Mouse (Mus musculus) myocyte (in vitro differentiated cells): ENCODE results near the gene Usp36. TPM values are rescaled to one million over a fixed set of nuclear protein-coding genes. Genes with fewer than 3 reads are reported as not detected.

Experiments
- H3K27me3 ChIP-seq: one replicate; pipeline ENCODE4 v1.6.1; 2011; ENCODE audit not compliant: control insufficient read depth, insufficient read depth, insufficient read length
- H3K36me3 ChIP-seq: one replicate; pipeline ENCODE4 v1.6.1; 2011; ENCODE audit not compliant: control insufficient read depth, insufficient read depth
- H3K4me2 ChIP-seq: one replicate; pipeline ENCODE4 v1.6.1; 2011; ENCODE audit warnings: low read depth, control low read depth
- H3K4me3 ChIP-seq: one replicate; pipeline ENCODE4 v1.5.1; 2011; ENCODE audit warnings: mild to moderate bottlenecking, control low read depth, moderate library complexity
- H3K79me2 ChIP-seq: one replicate; pipeline ENCODE4 v1.6.1; 2011; ENCODE audit not compliant: control insufficient read depth, insufficient read depth
- H3ac ChIP-seq: one replicate; pipeline ENCODE4 v1.6.1; 2011; ENCODE audit not compliant: control insufficient read depth, insufficient read length
- CEBPB ChIP-seq: IDR thresholded peaks from 2 replicates; pipeline ENCODE4 v1.6.1; 2011; ENCODE audit warnings: mild to moderate bottlenecking, moderate library complexity; ENCODE audit not compliant: poor library complexity, insufficient read depth, severe bottlenecking
- E2F4 ChIP-seq: IDR thresholded peaks from one replicate; pipeline ENCODE4 v1.6.1; 2011; ENCODE audit warnings: mild to moderate bottlenecking, control low read depth, moderate library complexity; ENCODE audit not compliant: insufficient read depth
- MAX ChIP-seq: IDR thresholded peaks from one replicate; pipeline ENCODE4 v1.6.1; 2011; ENCODE audit warnings: low read depth, mild to moderate bottlenecking, control low read depth
- MYOD1 ChIP-seq, 3 experiments: IDR thresholded peaks; one replicate each; pipeline ENCODE4 v1.6.1; 2011; ENCODE audit warnings: control low read depth in 2 of 3, low read depth in 2 of 3, mild to moderate bottlenecking in 2 of 3, moderate library complexity in 1 of 3; ENCODE audit not compliant: insufficient read length in 2 of 3, control insufficient read depth in 1 of 3
- MYOG ChIP-seq, 3 experiments: IDR thresholded peaks; one replicate each; pipeline ENCODE4 v1.6.1; 2011; ENCODE audit warnings: control low read depth in 2 of 3, low read depth in 2 of 3, mild to moderate bottlenecking in 2 of 3; ENCODE audit not compliant: insufficient read length in 2 of 3, control insufficient read depth in 1 of 3, insufficient read depth in 1 of 3
- POLR2A ChIP-seq: IDR thresholded peaks from one replicate; pipeline ENCODE4 v1.6.1; 2011; ENCODE audit warnings: low read depth, mild to moderate bottlenecking, control low read depth, moderate library complexity; ENCODE audit not compliant: insufficient read length
- POLR2AphosphoS2 ChIP-seq: IDR thresholded peaks from one replicate; pipeline ENCODE4 v1.6.1; 2011; ENCODE audit warnings: low read depth, control low read depth; ENCODE audit not compliant: insufficient read length
- REST ChIP-seq: IDR thresholded peaks from one replicate; pipeline ENCODE4 v1.6.1; 2011; ENCODE audit warnings: mild to moderate bottlenecking, control low read depth, moderate library complexity; ENCODE audit not compliant: insufficient read depth, insufficient read length
- SRF ChIP-seq: IDR thresholded peaks from one replicate; pipeline ENCODE4 v1.6.1; 2011; ENCODE audit warnings: low read depth; ENCODE audit not compliant: control insufficient read depth, insufficient read length
- TCF12 ChIP-seq: IDR thresholded peaks from one replicate; pipeline ENCODE4 v1.6.1; 2011; ENCODE audit warnings: mild to moderate bottlenecking, control low read depth; ENCODE audit not compliant: poor library complexity, insufficient read depth, severe bottlenecking
- TCF3 ChIP-seq: IDR thresholded peaks from one replicate; pipeline ENCODE4 v1.6.1; 2011; ENCODE audit warnings: low read depth, control low read depth; ENCODE audit not compliant: insufficient read length
- USF1 ChIP-seq: IDR thresholded peaks from one replicate; pipeline ENCODE4 v1.6.1; 2011; ENCODE audit warnings: low read depth, mild to moderate bottlenecking, control low read depth, moderate library complexity
- polyA plus RNA-seq: library from polyadenylated mRNA; unstranded; fragments of >200 nt; fragmentation: generic; extraction: Trizol; gene quantifications from one replicate; pipeline ENCODE4 v1.2.1, GENCODE M21; 2012; ENCODE audit warnings: missing spikeins

The Usp36 gene
- polyA plus RNA-seq, 1 experiment = 19.5 TPM

GRCm38 (mm10) chr11:118225056-118225836 is 64.8 kb downstream of the Usp36 start:
- Histone ChIP-seq H3K27me3 (no peaks in the 10 kb centered on the region), H3K36me3 (no peaks in the 10 kb centered on the region), H3K4me2 (no peak overlapping the region), H3ac (no peak overlapping the region), H3K4me3 (no peak overlapping the region), H3K79me2 (peaks cover 20% of the 10 kb centered on the region)
- TF ChIP-seq CEBPB (no peak), POLR2A (no peak), MAX (no peak), USF1 (no peak), E2F4 (no peak), TCF3 (no peak), MYOD1 (IDR thresholded peaks at IDR 0.05; ENCODE audit: control insufficient read depth in 1 of 3, insufficient read length in 2 of 3, low read depth in 2 of 3) (peak in 2 of 3 experiments; percentile 25 to 72), MYOG (IDR thresholded peaks at IDR 0.05; ENCODE audit: control insufficient read depth in 1 of 3, insufficient read depth in 1 of 3, insufficient read length in 2 of 3, low read depth in 2 of 3) (peak in 1 of 3 experiments; percentile 65), SRF (no peak)

GRCm38 (mm10) chr11:118223416-118224067 is 66.5 kb downstream of the Usp36 start:
- peaks cover 8% of the 10 kb centered on the region for H3K79me2 ChIP-seq
- no peak overlapping the region for H3K4me2 ChIP-seq
- TF ChIP-seq POLR2AphosphoS2 (no peak), MAX (no peak), POLR2A (no peak), E2F4 (no peak), SRF (no peak), MYOD1 (IDR thresholded peaks at IDR 0.05; ENCODE audit: control insufficient read depth in 1 of 3, insufficient read length in 2 of 3, low read depth in 2 of 3) (no peak), REST (no peak), USF1 (no peak), CEBPB (no peak), MYOG (IDR thresholded peaks at IDR 0.05; ENCODE audit: control insufficient read depth in 1 of 3, insufficient read depth in 1 of 3, insufficient read length in 2 of 3, low read depth in 2 of 3) (no peak), TCF12 (no peak), TCF3 (no peak)
- no peak overlapping the region for H3K4me3 ChIP-seq
- H3K36me3 ChIP-seq = no peaks in the 10 kb centered on the region
- no peak overlapping the region for H3ac ChIP-seq
- no peaks in the 10 kb centered on the region for H3K27me3 ChIP-seq

GRCm38 (mm10) chr11:118222917-118223316 is 67.1 kb downstream of the Usp36 start:
- H3K36me3 ChIP-seq = no peaks in the 10 kb centered on the region
- no peak overlapping the region for H3K4me3 ChIP-seq
- no peaks in the 10 kb centered on the region for H3K27me3 ChIP-seq
- H3ac ChIP-seq = no peak overlapping the region
- no peak overlapping the region for H3K4me2 ChIP-seq
- TF ChIP-seq POLR2AphosphoS2 = no peak
- no peak for TF ChIP-seq CEBPB
- TF ChIP-seq POLR2A = no peak
- TF ChIP-seq E2F4 = no peak
- TF ChIP-seq SRF = no peak
- no peak for TF ChIP-seq TCF3
- TF ChIP-seq MYOD1 (IDR thresholded peaks at IDR 0.05; ENCODE audit: control insufficient read depth in 1 of 3, insufficient read length in 2 of 3, low read depth in 2 of 3) = no peak
- no peak for TF ChIP-seq MYOG (IDR thresholded peaks at IDR 0.05; ENCODE audit: control insufficient read depth in 1 of 3, insufficient read depth in 1 of 3, insufficient read length in 2 of 3, low read depth in 2 of 3)
- TF ChIP-seq REST = no peak
- TF ChIP-seq MAX = no peak
- TF ChIP-seq TCF12 = no peak
- TF ChIP-seq USF1 = no peak
- peaks cover 12% of the 10 kb centered on the region for H3K79me2 ChIP-seq

- TF ChIP-seq CEBPB = no peak
- TF ChIP-seq MYOG (IDR thresholded peaks at IDR 0.05; ENCODE audit: control insufficient read depth in 1 of 3, insufficient read depth in 1 of 3, insufficient read length in 2 of 3, low read depth in 2 of 3) = no peak
- TF ChIP-seq POLR2A = no peak
- no peak for TF ChIP-seq REST
- TF ChIP-seq SRF = no peak
- Histone ChIP-seq H3K79me2 (peaks cover 17% of the 10 kb centered on the region), H3K27me3 (no peaks in the 10 kb centered on the region), H3K36me3 (no peaks in the 10 kb centered on the region), H3K4me3 (no peak overlapping the region), H3K4me2 (no peak overlapping the region), H3ac (no peak overlapping the region)
These were observed 67.6 kb downstream of the Usp36 start for GRCm38 (mm10) chr11:118222351-118222885.
